Mouse (Mus musculus) CH12.LX (cell line): ENCODE measurements at regions not wholly inside any gene's neighbourhood (a gene's known extent, or its start where the extent isn't known, plus 50 kb on each side); places are given as distances from the start of the nearest gene placed in this dataset.

Experiments used
- DNase-seq: peaks from one replicate; pipeline ENCODE4 v3.0.0-alpha.2; 2013; ENCODE audit errors: extremely low read depth
- H3K27ac ChIP-seq: 2 replicates; pipeline ENCODE4 v1.5.1; 2012; ENCODE audit warnings: low read depth, mild to moderate bottlenecking, control low read depth, moderate library complexity; ENCODE audit not compliant: insufficient read depth
- H3K27me3 ChIP-seq: replicated peaks from 2 replicates; pipeline ENCODE3; 2012; ENCODE audit warnings: inconsistent platforms
- H3K36me3 ChIP-seq, 2 experiments: replicated peaks in 1 of 2; 2 replicates each; pipeline versions ENCODE3 to v1.6.1; 2012; ENCODE audit warnings: inconsistent platforms in 1 of 2, low read length in 1 of 2, mild to moderate bottlenecking in 1 of 2, mixed read lengths in 1 of 2, moderate library complexity in 1 of 2; ENCODE audit not compliant: control insufficient read depth in 1 of 2, insufficient read depth in 1 of 2
- H3K4me1 ChIP-seq, 2 experiments: 2 replicates each; pipeline ENCODE4 v1.6.1; 2012; ENCODE audit warnings: inconsistent platforms in 1 of 2, moderate library complexity in 1 of 2; ENCODE audit not compliant: insufficient read depth in 2 of 2, control insufficient read depth in 1 of 2
- H3K4me2 ChIP-seq: 2 replicates; pipeline ENCODE4 v1.6.1; 2012; ENCODE audit warnings: low read depth, mild to moderate bottlenecking, control low read depth; ENCODE audit not compliant: poor library complexity, insufficient read depth, severe bottlenecking
- H3K4me3 ChIP-seq, 3 experiments: fragments of 150-350 bp in 1 of 3; sonication (generic) in 1 of 3; replicated peaks in 1 of 3; 2 replicates each; pipeline versions ENCODE3 to v1.5.1; 2011 to 2012; ENCODE audit warnings: low read depth in 2 of 3, low read length in 2 of 3, mild to moderate bottlenecking in 2 of 3, moderate library complexity in 2 of 3, control low read depth in 1 of 3, improper control_type of control experiment in 1 of 3, inconsistent platforms in 1 of 3, mixed read lengths in 1 of 3; ENCODE audit not compliant: poor library complexity in 1 of 3
- H3K79me2 ChIP-seq: replicated peaks from 2 replicates; pipeline ENCODE4 v1.6.1; 2012; ENCODE audit warnings: mild to moderate bottlenecking, moderate library complexity; ENCODE audit not compliant: control insufficient read depth, poor library complexity, insufficient read depth, severe bottlenecking; ENCODE audit errors: extremely low read depth
- H3K9ac ChIP-seq: 2 replicates; pipeline ENCODE4 v1.6.1; 2012; ENCODE audit warnings: low read depth, mild to moderate bottlenecking, control low read depth, moderate library complexity; ENCODE audit not compliant: insufficient read depth
- H3K9me3 ChIP-seq: replicated peaks from 2 replicates; pipeline ENCODE3; 2012; ENCODE audit warnings: low read length, inconsistent platforms, mixed read lengths
- BHLHE40 ChIP-seq: IDR thresholded peaks from 2 replicates; pipeline ENCODE4 v1.6.1; 2011; ENCODE audit warnings: mild to moderate bottlenecking, low read depth, low read length, improper control_type of control experiment
- CHD1 ChIP-seq: IDR thresholded peaks from 2 replicates; pipeline ENCODE4 v1.6.1; 2012; ENCODE audit warnings: low read depth, low read length, improper control_type of control experiment, inconsistent platforms
- E2F4 ChIP-seq: IDR thresholded peaks from 2 replicates; pipeline ENCODE4 v1.6.1; 2011; ENCODE audit warnings: low read depth, low read length, improper control_type of control experiment; ENCODE audit not compliant: insufficient replicate concordance
- ELF1 ChIP-seq: IDR thresholded peaks from 2 replicates; pipeline ENCODE4 v1.6.1; 2014; ENCODE audit warnings: low read depth, mild to moderate bottlenecking, inconsistent platforms, low read length, improper control_type of control experiment
- GABPA ChIP-seq: IDR thresholded peaks from 2 replicates; pipeline ENCODE4 v1.6.1; 2012; ENCODE audit warnings: low read depth, low read length, improper control_type of control experiment, inconsistent platforms; ENCODE audit not compliant: insufficient replicate concordance
- JUND ChIP-seq: conservative IDR thresholded peaks from 2 replicates; pipeline ENCODE4 v1.6.1; 2011; ENCODE audit warnings: low read depth, low read length, improper control_type of control experiment
- KAT2A ChIP-seq: IDR thresholded peaks from 2 replicates; pipeline ENCODE4 v1.6.1; 2012; ENCODE audit warnings: low read length, improper control_type of control experiment, inconsistent platforms; ENCODE audit not compliant: insufficient replicate concordance
- MAFK ChIP-seq: IDR thresholded peaks from 2 replicates; pipeline ENCODE4 v1.6.1; 2011; ENCODE audit warnings: low read length, improper control_type of control experiment; ENCODE audit not compliant: insufficient replicate concordance
- MYC ChIP-seq: IDR thresholded peaks from 2 replicates; pipeline ENCODE4 v1.6.1; 2011; ENCODE audit warnings: low read depth, mild to moderate bottlenecking, improper control_type of control experiment, low read length
- NRF1 ChIP-seq: IDR thresholded peaks from 2 replicates; pipeline ENCODE4 v1.6.1; 2014; ENCODE audit warnings: low read depth, mild to moderate bottlenecking, inconsistent platforms, low read length, improper control_type of control experiment, moderate library complexity
- POLR2AphosphoS2 ChIP-seq: IDR thresholded peaks from 2 replicates; pipeline ENCODE4 v1.6.1; 2011; ENCODE audit warnings: low read depth, low read length, improper control_type of control experiment
- RAD21 ChIP-seq: IDR thresholded peaks from 2 replicates; pipeline ENCODE4 v1.6.1; 2011; ENCODE audit warnings: low read depth, mild to moderate bottlenecking, low read length, improper control_type of control experiment, moderate library complexity
- RCOR1 ChIP-seq: conservative IDR thresholded peaks from 2 replicates; pipeline ENCODE4 v1.6.1; 2012; ENCODE audit warnings: low read depth, mild to moderate bottlenecking, inconsistent platforms, low read length, improper control_type of control experiment
- SIN3A ChIP-seq: IDR thresholded peaks from 2 replicates; pipeline ENCODE4 v1.6.1; 2012; ENCODE audit warnings: low read length, improper control_type of control experiment, inconsistent platforms
- TBP ChIP-seq: conservative IDR thresholded peaks from 2 replicates; pipeline ENCODE4 v1.6.1; 2011; ENCODE audit warnings: low read depth, low read length, improper control_type of control experiment
- UBTF ChIP-seq: IDR thresholded peaks from 2 replicates; pipeline ENCODE4 v1.6.1; 2012; ENCODE audit warnings: low read depth, mild to moderate bottlenecking, inconsistent platforms, low read length, improper control_type of control experiment, moderate library complexity
- USF1 ChIP-seq: IDR thresholded peaks from 2 replicates; pipeline ENCODE4 v1.6.1; 2014; ENCODE audit warnings: low read depth, mild to moderate bottlenecking, inconsistent platforms, low read length, improper control_type of control experiment
- USF2 ChIP-seq: conservative IDR thresholded peaks from 2 replicates; pipeline ENCODE4 v1.6.1; 2011; ENCODE audit warnings: low read depth, low read length, improper control_type of control experiment
- ZMIZ1 ChIP-seq: IDR thresholded peaks from 2 replicates; pipeline ENCODE4 v1.6.1; 2012; ENCODE audit warnings: low read depth, mild to moderate bottlenecking, inconsistent platforms, low read length, improper control_type of control experiment
- ZNF384 ChIP-seq: IDR thresholded peaks from 2 replicates; pipeline ENCODE4 v1.6.1; 2012; ENCODE audit warnings: low read depth, low read length, improper control_type of control experiment, inconsistent platforms
- dilution Hi-C: fragments of 300-500 bp; cut with MboI; formaldehyde crosslinking; loops from 2 replicates; pipeline ENCODE4 v1.14.3; 2020; ENCODE audit warnings: low sequenced_read_pairs; ENCODE audit not compliant: extremely low pct_unique_long_range_greater_than_20kb, extremely low pct_ligation_motif_present
- in situ Hi-C: fragments of 300-500 bp; cut with MboI; formaldehyde crosslinking; loops from 3 replicates; pipeline ENCODE4 v1.14.3; 2019; ENCODE audit warnings: low sequenced_read_pairs, low pct_ligation_motif_present, low pct_unique_long_range_greater_than_20kb, mixed read lengths

- Histone ChIP-seq H3K79me2 (no peaks in the 10 kb centered on the region), H3K27me3 (no peaks in the 10 kb centered on the region), H3K9me3 (peaks cover 2% of the 10 kb centered on the region), H3K4me2 (no peak overlapping the region), H3K36me3 (no peaks in the 10 kb centered on the region), H3K4me3 (no peak overlapping the region), H3K9ac (no peak overlapping the region), H3K4me1 (no peaks in the 10 kb centered on the region), H3K27ac (no peak overlapping the region)
- dilution Hi-C loops (no loop called here), in situ Hi-C loops (no loop called here)
- no peak for DNase-seq
- no peak for TF ChIP-seq KAT2A
- no peak for TF ChIP-seq GABPA
- no peak for TF ChIP-seq POLR2AphosphoS2
- no peak for TF ChIP-seq TBP
- TF ChIP-seq UBTF, result no peak
- TF ChIP-seq BHLHE40, result no peak
- TF ChIP-seq MYC, result no peak
- TF ChIP-seq USF1, result no peak
- TF ChIP-seq CHD1, result no peak
- TF ChIP-seq JUND, result no peak
- TF ChIP-seq USF2, result no peak
- no peak for TF ChIP-seq MAFK
- no peak for TF ChIP-seq ELF1
Measured at GRCm38 (mm10) chr14:76804447-76805150, 232.0 kb upstream of the Ccdc122 start.

- no peak for DNase-seq
- no peaks in the 10 kb centered on the region for H3K27me3 ChIP-seq
- H3K4me2 ChIP-seq, result no peak overlapping the region
- no peaks in the 10 kb centered on the region for H3K36me3 ChIP-seq
- TF ChIP-seq NRF1 (no peak), POLR2AphosphoS2 (no peak), ZMIZ1 (no peak), BHLHE40 (no peak), UBTF (no peak), USF1 (no peak), RAD21 (no peak), RCOR1 (no peak), ZNF384 (no peak), GABPA (no peak), E2F4 (no peak), SIN3A (no peak)
- H3K4me3 ChIP-seq, result no peak overlapping the region
- no peaks in the 10 kb centered on the region; a peak in 1 of 4 replicates for H3K4me1 ChIP-seq
- H3K27ac ChIP-seq, result no peak overlapping the region
- H3K9me3 ChIP-seq, result no peaks in the 10 kb centered on the region
- in situ Hi-C loops, result no loop called here
- dilution Hi-C loops, result no loop called here
- H3K79me2 ChIP-seq, result no peaks in the 10 kb centered on the region
- H3K9ac ChIP-seq, result no peak overlapping the region
Measured at GRCm38 (mm10) chr14:76800181-76800580, 236.4 kb upstream of the Ccdc122 start.
